Mouse (Mus musculus) liver, embryonic 16.5 days (tissue): ENCODE measurements around the gene Oaz2. TPM values are rescaled to one million over a fixed set of nuclear protein-coding genes. Genes with fewer than 3 reads are reported as not detected.

ENCODE experiments used
- ATAC-seq: fragments of 200-750 bp; cut with Nextera tagmentation; 2 replicates; pipeline ENCODE4 v1.8.0; 2017; ENCODE audit warnings: low read depth, mild to moderate bottlenecking, moderate number of reproducible peaks, moderate library complexity
- H3K27ac ChIP-seq: fragments of 300-500 bp; sonication (generic); 2 replicates; pipeline ENCODE4 v1.5.1; 2014; ENCODE audit warnings: mild to moderate bottlenecking, low read length
- H3K27me3 ChIP-seq: fragments of 300-500 bp; sonication (generic); 2 replicates; pipeline ENCODE4 v1.6.1; 2014; ENCODE audit warnings: low read depth, low read length, mixed read lengths; ENCODE audit not compliant: control insufficient read depth, insufficient read depth
- H3K36me3 ChIP-seq: fragments of 300-500 bp; sonication (generic); 2 replicates; pipeline ENCODE4 v1.6.1; 2014; ENCODE audit warnings: mild to moderate bottlenecking; ENCODE audit not compliant: control insufficient read depth, insufficient read depth
- H3K4me1 ChIP-seq: fragments of 300-500 bp; sonication (generic); 2 replicates; pipeline ENCODE4 v1.6.1; 2014; ENCODE audit warnings: low read depth, low read length, mixed read lengths; ENCODE audit not compliant: control insufficient read depth
- H3K4me2 ChIP-seq: fragments of 300-500 bp; sonication (generic); 2 replicates; pipeline ENCODE4 v1.6.1; 2014; ENCODE audit warnings: low read depth, low read length, mixed read lengths
- H3K4me3 ChIP-seq: fragments of 300-500 bp; sonication (generic); 2 replicates; pipeline ENCODE4 v1.5.1; 2014; ENCODE audit warnings: low read depth, mild to moderate bottlenecking, low read length
- H3K9ac ChIP-seq: fragments of 300-500 bp; sonication (generic); 2 replicates; pipeline ENCODE4 v1.6.1; 2014; ENCODE audit warnings: low read depth, low read length
- H3K9me3 ChIP-seq: fragments of 300-500 bp; sonication (generic); replicated peaks from 2 replicates; pipeline ENCODE4 v1.6.1; 2016; ENCODE audit warnings: low read length; ENCODE audit not compliant: control insufficient read depth
- WGBS: fragments of 180-500 bp; shearing (Covaris S2); extraction: QIAGEN DNeasy Blood & Tissue Kit; methylation state at CpG from one replicate; pipeline ENCODE4 v1.1.7; 2014; ENCODE audit not compliant: insufficient replicate concordance; 5-methylcytosine and 5-hydroxymethylcytosine counted together
- polyA plus RNA-seq: library from polyadenylated mRNA; unstranded; fragments of >200 nt; fragmentation: Nextera tagmentation; extraction: Ambion mirVana; gene quantifications from 2 replicates; pipeline ENCODE4 v1.2.1, GENCODE M21; 2015

Oaz2 gene
- polyA plus RNA-seq, 1 experiment from 2014 or later: 50.9 TPM

GRCm38 (mm10) chr9:65630631-65631353 lies 37.0 kb upstream of the Oaz2 start:
- Histone ChIP-seq H3K9ac (peak overlapping the region; percentile 22), H3K4me1 (peaks cover 5% of the 10 kb centered on the region), H3K36me3 (no peaks in the 10 kb centered on the region), H3K9me3 (no peaks in the 10 kb centered on the region), H3K4me2 (peak overlapping the region; percentile 73), H3K4me3 (peak overlapping the region; percentile 55), H3K27ac (peak overlapping the region; percentile 31; the same call in 1 of the 2 replicates), H3K27me3 (peaks cover 72% of the 10 kb centered on the region)
- ATAC-seq: peak; percentile 79
- WGBS: under 1% methylated on average over 65 of the region's 78 CpGs

GRCm38 (mm10) chr9:65631354-65632021 lies 36.3 kb upstream of the Oaz2 start:
- WGBS: 11% methylated on average over 16 of the region's 16 CpGs
- peak overlapping the region; percentile 73 for H3K4me2 ChIP-seq
- H3K27ac ChIP-seq: no peak overlapping the region; the same call in 1 of the 2 replicates
- peak overlapping the region; percentile 55 for H3K4me3 ChIP-seq
- ATAC-seq: no peak
- H3K36me3 ChIP-seq: no peaks in the 10 kb centered on the region
- no peaks in the 10 kb centered on the region for H3K9me3 ChIP-seq
- H3K9ac ChIP-seq: peak overlapping the region; percentile 22; the same call in 1 of the 2 replicates
- H3K4me1 ChIP-seq: peaks cover 5% of the 10 kb centered on the region
- H3K27me3 ChIP-seq: peaks cover 65% of the 10 kb centered on the region

- 63% methylated on average over 1 of the region's 1 CpGs for WGBS
- Histone ChIP-seq H3K27me3 (peaks cover 29% of the 10 kb centered on the region), H3K4me1 (peaks cover 2% of the 10 kb centered on the region; the same call in 1 of the 2 replicates), H3K9me3 (no peaks in the 10 kb centered on the region), H3K36me3 (no peaks in the 10 kb centered on the region), H3K4me2 (no peak overlapping the region), H3K27ac (no peak overlapping the region), H3K4me3 (no peak overlapping the region), H3K9ac (no peak overlapping the region)
- ATAC-seq: no peak
Observed at GRCm38 (mm10) chr9:65635766-65636165, 32.0 kb upstream of the Oaz2 start.

GRCm38 (mm10) chr9:65636926-65637325 lies 30.9 kb upstream of the Oaz2 start:
- ATAC-seq: no peak
- H3K4me3 ChIP-seq: no peak overlapping the region
- 64% methylated on average over 4 of the region's 4 CpGs for WGBS
- peaks cover 17% of the 10 kb centered on the region for H3K27me3 ChIP-seq
- H3K27ac ChIP-seq: no peak overlapping the region
- peaks cover 1% of the 10 kb centered on the region; the same call in 1 of the 2 replicates for H3K4me1 ChIP-seq
- no peaks in the 10 kb centered on the region for H3K36me3 ChIP-seq
- H3K9me3 ChIP-seq: no peaks in the 10 kb centered on the region
- no peak overlapping the region for H3K4me2 ChIP-seq
- H3K9ac ChIP-seq: no peak overlapping the region

- ATAC-seq: no peak
- Histone ChIP-seq H3K27me3 (no peaks in the 10 kb centered on the region), H3K4me1 (no peaks in the 10 kb centered on the region), H3K27ac (no peak overlapping the region), H3K36me3 (no peaks in the 10 kb centered on the region), H3K4me3 (no peak overlapping the region), H3K4me2 (no peak overlapping the region), H3K9me3 (no peaks in the 10 kb centered on the region), H3K9ac (no peak overlapping the region)
- WGBS: 67% methylated on average over 5 of the region's 5 CpGs
Observed at GRCm38 (mm10) chr9:65639065-65639464, 28.7 kb upstream of the Oaz2 start.

GRCm38 (mm10) chr9:65640838-65641410 lies 26.9 kb upstream of the Oaz2 start:
- H3K9ac ChIP-seq: no peak overlapping the region
- H3K4me3 ChIP-seq: no peak overlapping the region
- ATAC-seq: no peak
- H3K27me3 ChIP-seq: no peaks in the 10 kb centered on the region
- no peak overlapping the region for H3K4me2 ChIP-seq
- H3K27ac ChIP-seq: no peak overlapping the region
- no peaks in the 10 kb centered on the region for H3K9me3 ChIP-seq
- no peaks in the 10 kb centered on the region for H3K36me3 ChIP-seq
- WGBS: 42% methylated on average over 5 of the region's 5 CpGs
- no peaks in the 10 kb centered on the region for H3K4me1 ChIP-seq

- Histone ChIP-seq H3K9me3 (no peaks in the 10 kb centered on the region), H3K4me3 (no peak overlapping the region), H3K27me3 (no peaks in the 10 kb centered on the region), H3K4me1 (no peaks in the 10 kb centered on the region), H3K27ac (no peak overlapping the region), H3K4me2 (no peak overlapping the region), H3K9ac (no peak overlapping the region), H3K36me3 (no peaks in the 10 kb centered on the region)
- WGBS: 25% methylated on average over 12 of the region's 12 CpGs
- no peak for ATAC-seq
Observed at GRCm38 (mm10) chr9:65641446-65642052, 26.3 kb upstream of the Oaz2 start.

DNA sequence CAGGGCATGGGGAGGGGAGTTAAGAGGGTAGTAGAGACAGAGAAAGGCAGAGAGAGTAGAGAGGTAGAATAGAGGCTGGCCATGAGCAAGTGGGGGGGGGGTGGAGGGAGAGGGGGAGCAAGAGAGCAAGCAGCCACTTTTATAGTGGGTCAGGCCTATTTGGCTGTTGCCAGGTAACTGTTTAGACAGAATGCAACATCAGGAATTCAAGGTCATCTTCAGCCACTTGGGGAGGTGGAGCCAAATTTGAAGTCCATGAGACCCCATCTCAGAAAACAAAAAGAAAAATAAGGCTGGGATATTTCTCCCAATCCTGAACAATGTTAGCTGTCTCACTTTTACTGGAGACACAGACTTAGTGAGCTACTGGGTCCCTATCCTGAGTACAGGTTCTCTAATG lies 25.3 kb upstream of the Oaz2 start:
- H3K4me2 ChIP-seq: no peak overlapping the region
- H3K9ac ChIP-seq: no peak overlapping the region
- no peak overlapping the region for H3K27ac ChIP-seq
- no peaks in the 10 kb centered on the region for H3K36me3 ChIP-seq
- H3K27me3 ChIP-seq: no peaks in the 10 kb centered on the region
- no peaks in the 10 kb centered on the region for H3K4me1 ChIP-seq
- ATAC-seq: no peak
- H3K4me3 ChIP-seq: no peak overlapping the region
- H3K9me3 ChIP-seq: no peaks in the 10 kb centered on the region

GRCm38 (mm10) chr9:65644960-65645359 lies 22.8 kb upstream of the Oaz2 start:
- Histone ChIP-seq H3K4me1 (no peaks in the 10 kb centered on the region), H3K4me3 (no peak overlapping the region), H3K4me2 (no peak overlapping the region), H3K36me3 (no peaks in the 10 kb centered on the region), H3K27ac (no peak overlapping the region), H3K9me3 (no peaks in the 10 kb centered on the region), H3K9ac (no peak overlapping the region), H3K27me3 (no peaks in the 10 kb centered on the region)
- no peak for ATAC-seq
- 68% methylated on average over 4 of the region's 4 CpGs for WGBS
